Mouse (Mus musculus) C2C12 (cell line): ENCODE measurements at regions not wholly inside any gene's neighbourhood (a gene's known extent, or its start where the extent isn't known, plus 50 kb on each side); places are given as distances from the start of the nearest gene placed in this dataset.

Experiments used
- H3K27me3 ChIP-seq: one replicate; pipeline ENCODE4 v1.6.1; 2011; ENCODE audit not compliant: control insufficient read depth, insufficient read depth, insufficient read length
- H3K36me3 ChIP-seq: one replicate; pipeline ENCODE4 v1.6.1; 2011; ENCODE audit not compliant: control insufficient read depth, insufficient read depth
- H3K4me3 ChIP-seq: one replicate; pipeline ENCODE4 v1.5.1; 2011; ENCODE audit warnings: mild to moderate bottlenecking, control low read depth; ENCODE audit not compliant: poor library complexity, insufficient read depth, severe bottlenecking
- H3K79me2 ChIP-seq: one replicate; pipeline ENCODE4 v1.6.1; 2011; ENCODE audit not compliant: control insufficient read depth, insufficient read depth
- H3K79me3 ChIP-seq: one replicate; pipeline ENCODE4 v1.6.1; 2011; ENCODE audit warnings: low read depth, control low read depth
- H3ac ChIP-seq: one replicate; pipeline ENCODE3; 2011; ENCODE audit warnings: low read depth; ENCODE audit not compliant: control insufficient read depth, insufficient read length
- CEBPB ChIP-seq: IDR thresholded peaks from one replicate; pipeline ENCODE4 v1.6.1; 2011; ENCODE audit warnings: low read depth, mild to moderate bottlenecking, control low read depth, moderate library complexity
- CTCF ChIP-seq: IDR thresholded peaks from one replicate; pipeline ENCODE4 v1.5.1; 2011; ENCODE audit not compliant: control insufficient read depth, insufficient read depth, insufficient read length
- FOSL1 ChIP-seq: IDR thresholded peaks from one replicate; pipeline ENCODE4 v1.8.0; 2011; ENCODE audit warnings: mild to moderate bottlenecking, low read length; ENCODE audit not compliant: poor library complexity, insufficient read depth, severe bottlenecking
- MAX ChIP-seq: IDR thresholded peaks from one replicate; pipeline ENCODE4 v1.6.1; 2011; ENCODE audit warnings: mild to moderate bottlenecking, control low read depth
- MYOD1 ChIP-seq: IDR thresholded peaks from one replicate; pipeline ENCODE4 v1.6.1; 2011; ENCODE audit warnings: low read depth; ENCODE audit not compliant: control insufficient read depth, insufficient read length
- MYOG ChIP-seq: IDR thresholded peaks from one replicate; pipeline ENCODE4 v1.6.1; 2011; ENCODE audit not compliant: control insufficient read depth, insufficient read length; ENCODE audit errors: extremely low read depth
- USF1 ChIP-seq: IDR thresholded peaks from one replicate; pipeline ENCODE4 v1.6.1; 2011; ENCODE audit warnings: low read depth, mild to moderate bottlenecking, control low read depth, moderate library complexity

GRCm38 (mm10) chr7:64041303-64041702 is 102.6 kb upstream of the Klf13 start:
- Histone ChIP-seq H3K79me2 (no peaks in the 10 kb centered on the region), H3K4me3 (no peak overlapping the region), H3K36me3 (no peaks in the 10 kb centered on the region), H3ac (no peak overlapping the region), H3K79me3 (no peaks in the 10 kb centered on the region), H3K27me3 (no peaks in the 10 kb centered on the region)
- TF ChIP-seq MYOD1 (no peak), FOSL1 (no peak), CTCF (no peak), MYOG (no peak)

- H3K36me3 ChIP-seq, result no peaks in the 10 kb centered on the region
- no peaks in the 10 kb centered on the region for H3K79me2 ChIP-seq
- no peaks in the 10 kb centered on the region for H3K27me3 ChIP-seq
- no peak for TF ChIP-seq USF1
- TF ChIP-seq CTCF, result no peak
- TF ChIP-seq MAX, result no peak
- TF ChIP-seq MYOG, result no peak
- no peak for TF ChIP-seq FOSL1
- no peak for TF ChIP-seq CEBPB
- TF ChIP-seq MYOD1, result no peak
- no peak overlapping the region for H3K4me3 ChIP-seq
- no peak overlapping the region for H3ac ChIP-seq
- H3K79me3 ChIP-seq, result no peaks in the 10 kb centered on the region
These were observed 101.5 kb upstream of the Klf13 start for GRCm38 (mm10) chr7:64040026-64040737.

- Histone ChIP-seq H3K79me2 (no peaks in the 10 kb centered on the region), H3K4me3 (no peak overlapping the region), H3K79me3 (no peaks in the 10 kb centered on the region), H3ac (no peak overlapping the region), H3K36me3 (no peaks in the 10 kb centered on the region), H3K27me3 (no peaks in the 10 kb centered on the region)
- TF ChIP-seq MYOD1, result no peak
- TF ChIP-seq MYOG, result no peak
- TF ChIP-seq FOSL1, result no peak
- TF ChIP-seq CTCF, result no peak
- no peak for TF ChIP-seq CEBPB
- no peak for TF ChIP-seq USF1
- no peak for TF ChIP-seq MAX
These were observed 99.1 kb upstream of the Klf13 start for GRCm38 (mm10) chr7:64037701-64038231.

- TF ChIP-seq USF1, result no peak
- no peak for TF ChIP-seq MYOD1
- no peak for TF ChIP-seq MAX
- no peak for TF ChIP-seq FOSL1
- no peak for TF ChIP-seq MYOG
- no peak for TF ChIP-seq CEBPB
- no peak for TF ChIP-seq CTCF
- H3K79me3 ChIP-seq, result no peaks in the 10 kb centered on the region
- H3K36me3 ChIP-seq, result no peaks in the 10 kb centered on the region
- H3K79me2 ChIP-seq, result no peaks in the 10 kb centered on the region
- no peak overlapping the region for H3K4me3 ChIP-seq
- H3K27me3 ChIP-seq, result no peaks in the 10 kb centered on the region
- H3ac ChIP-seq, result no peak overlapping the region
These were observed 97.4 kb upstream of the Klf13 start for GRCm38 (mm10) chr7:64036154-64036553.

- no peaks in the 10 kb centered on the region for H3K79me2 ChIP-seq
- no peaks in the 10 kb centered on the region for H3K36me3 ChIP-seq
- no peak overlapping the region for H3K4me3 ChIP-seq
- no peaks in the 10 kb centered on the region for H3K27me3 ChIP-seq
- H3ac ChIP-seq, result no peak overlapping the region
- no peaks in the 10 kb centered on the region for H3K79me3 ChIP-seq
- no peak for TF ChIP-seq USF1
These were observed 96.4 kb upstream of the Klf13 start for GRCm38 (mm10) chr7:64035025-64035606.

GRCm38 (mm10) chr7:64034493-64034892 is 95.8 kb upstream of the Klf13 start:
- H3K36me3 ChIP-seq, result no peaks in the 10 kb centered on the region
- H3K79me2 ChIP-seq, result no peaks in the 10 kb centered on the region
- no peaks in the 10 kb centered on the region for H3K27me3 ChIP-seq
- no peaks in the 10 kb centered on the region for H3K79me3 ChIP-seq
- no peak overlapping the region for H3ac ChIP-seq
- TF ChIP-seq MAX (no peak), MYOD1 (no peak), USF1 (no peak), CEBPB (no peak), MYOG (no peak), CTCF (no peak), FOSL1 (no peak)
- H3K4me3 ChIP-seq, result no peak overlapping the region
